Mouse (Mus musculus) bone marrow, adult 2 months (tissue): Measurements from ENCODE around the gene Gna13. TPM values are rescaled to one million over a fixed set of nuclear protein-coding genes. Genes with fewer than 3 reads are reported as not detected.

ENCODE experiments used
- H3K27ac ChIP-seq: fragments of 200-500 bp; 2 replicates; pipeline ENCODE4 v1.5.1; 2012; ENCODE audit warnings: low read depth, mild to moderate bottlenecking, control low read depth, inconsistent platforms, low read length; ENCODE audit not compliant: control insufficient read depth, poor library complexity, insufficient read depth
- H3K4me1 ChIP-seq: fragments of 200-500 bp; 2 replicates; pipeline ENCODE4 v1.6.1; 2011; ENCODE audit warnings: low read length; ENCODE audit not compliant: control insufficient read depth, insufficient read depth
- H3K4me3 ChIP-seq: fragments of 200-500 bp; replicated peaks from 2 replicates; pipeline ENCODE3; 2011; ENCODE audit warnings: mild to moderate bottlenecking, low read depth, low read length, control low read depth; ENCODE audit not compliant: control insufficient read depth
- CTCF ChIP-seq: fragments of 200-500 bp; IDR thresholded peaks from 2 replicates; pipeline ENCODE4 v1.5.1; 2011; ENCODE audit warnings: low read length, control low read depth; ENCODE audit not compliant: control insufficient read depth, insufficient read depth
- POLR2A ChIP-seq: fragments of 200-500 bp; IDR thresholded peaks from 2 replicates; pipeline ENCODE4 v1.6.1; 2011; ENCODE audit warnings: low read depth, mild to moderate bottlenecking, control low read depth, low read length, borderline replicate concordance; ENCODE audit not compliant: control insufficient read depth
- WGBS: fragments of 180-500 bp; shearing (Covaris S2); methylation state at CpG from one replicate; pipeline ENCODE4 v1.1.7; 2018; 5-methylcytosine and 5-hydroxymethylcytosine counted together
- polyA plus RNA-seq: library from polyadenylated mRNA; stranded (reverse); fragments of >200 nt; gene quantifications from 2 replicates; pipeline ENCODE4 v1.2.4, GENCODE M21; 2011; ENCODE audit warnings: low replicate concordance; ENCODE audit not compliant: missing spikeins, insufficient read depth, insufficient read length

Gna13 gene
- polyA plus RNA-seq, 1 experiment = 28.9 TPM

- Histone ChIP-seq H3K4me1 (no peaks in the 10 kb centered on the region), H3K27ac (no peak overlapping the region), H3K4me3 (no peak overlapping the region)
- TF ChIP-seq POLR2A (no peak), CTCF (no peak)
- 90% methylated on average over 9 of the region's 9 CpGs for WGBS
Measured at GRCm38 (mm10) chr11:109392601-109393000, 30.0 kb downstream of the Gna13 start.

DNA sequence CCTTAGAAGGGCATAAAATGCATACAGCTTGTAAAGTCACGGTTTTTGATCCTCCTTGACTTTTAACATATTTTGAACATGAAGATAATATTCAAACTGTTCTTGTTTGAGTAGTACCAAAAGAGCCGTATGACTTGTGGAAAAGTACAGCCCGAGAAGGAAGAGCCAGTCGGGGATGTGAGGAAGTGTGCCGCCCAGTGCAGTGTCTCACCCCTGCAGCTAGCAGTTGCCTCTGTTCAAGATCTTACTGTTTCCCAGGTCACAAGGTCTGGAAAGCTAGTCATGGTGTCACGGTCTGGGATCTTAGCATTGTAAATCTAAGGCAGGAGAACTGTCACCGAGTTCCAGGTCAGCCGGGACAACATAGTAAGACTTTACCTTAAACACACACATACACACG lies 32.1 kb downstream of the Gna13 start:
- TF ChIP-seq CTCF (no peak), POLR2A (no peak)
- no peak overlapping the region for H3K27ac ChIP-seq
- WGBS = 84% methylated on average over 9 of the region's 9 CpGs
- H3K4me3 ChIP-seq = no peak overlapping the region
- H3K4me1 ChIP-seq = no peaks in the 10 kb centered on the region

- TF ChIP-seq CTCF (no peak), POLR2A (no peak)
- Histone ChIP-seq H3K4me1 (no peaks in the 10 kb centered on the region), H3K27ac (no peak overlapping the region), H3K4me3 (no peak overlapping the region)
- 89% methylated on average over 9 of the region's 9 CpGs for WGBS
Measured at GRCm38 (mm10) chr11:109395291-109395690, 32.7 kb downstream of the Gna13 start.

- Histone ChIP-seq H3K4me1 (0 out of 2 replicates have a peak, but pooled peaks cover 1% of the 10 kb centered on the region), H3K4me3 (no peak overlapping the region), H3K27ac (no peak overlapping the region)
- TF ChIP-seq POLR2A (no peak), CTCF (no peak)
- WGBS = 79% methylated on average over 5 of the region's 5 CpGs
Measured at GRCm38 (mm10) chr11:109406431-109406830, 43.8 kb downstream of the Gna13 start.

GRCm38 (mm10) chr11:109410197-109410980 lies 47.8 kb downstream of the Gna13 start:
- H3K27ac ChIP-seq = no peak overlapping the region
- H3K4me3 ChIP-seq = no peak overlapping the region
- 85% methylated on average over 15 of the region's 15 CpGs for WGBS
- no peaks in the 10 kb centered on the region for H3K4me1 ChIP-seq
- TF ChIP-seq POLR2A (no peak), CTCF (no peak)

DNA sequence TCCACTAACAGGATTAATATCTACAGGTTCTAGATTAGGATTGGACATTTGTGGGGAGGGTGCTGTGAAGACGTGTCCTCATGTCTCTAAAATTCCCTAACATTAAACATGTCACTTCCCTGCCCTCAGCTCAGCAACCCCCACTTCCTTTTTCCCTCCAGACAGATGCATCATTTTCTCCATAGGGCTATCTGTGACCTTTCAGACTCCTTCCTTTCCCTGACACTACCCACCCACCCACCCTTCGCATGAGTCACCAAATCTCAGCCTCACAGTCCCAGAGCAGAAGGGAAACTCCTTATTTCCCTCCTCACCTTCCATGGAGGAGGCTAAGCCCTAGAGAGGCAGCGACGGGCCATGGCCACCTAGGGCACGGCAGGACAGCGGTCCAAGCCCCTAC lies 51.0 kb downstream of the Gna13 start, which contains the start of gene 9930022D16Rik:
TSS of gene 9930022D16Rik (plus strand) at position 301 of the 400 bp plus-strand sequence.
- TF ChIP-seq CTCF (no peak), POLR2A (no peak)
- WGBS = 79% methylated on average over 6 of the region's 6 CpGs
- Histone ChIP-seq H3K4me1 (peaks cover 3% of the 10 kb centered on the region; the same call in 1 of the 2 replicates), H3K4me3 (no peak within 1 kb of the TSS), H3K27ac (no peak within 1 kb of the TSS)

GRCm38 (mm10) chr11:109414802-109415201 lies 52.2 kb downstream of the Gna13 start:
- Histone ChIP-seq H3K4me3 (no peak overlapping the region), H3K27ac (no peak overlapping the region), H3K4me1 (peaks cover 3% of the 10 kb centered on the region; the same call in 1 of the 2 replicates)
- 57% methylated on average over 5 of the region's 5 CpGs for WGBS
- no peak for TF ChIP-seq POLR2A
- TF ChIP-seq CTCF = no peak

GRCm38 (mm10) chr11:109416709-109417420 lies 54.2 kb downstream of the Gna13 start:
- Histone ChIP-seq H3K27ac (no peak overlapping the region), H3K4me3 (no peak overlapping the region), H3K4me1 (peaks cover 3% of the 10 kb centered on the region; the same call in 1 of the 2 replicates)
- 71% methylated on average over 8 of the region's 8 CpGs for WGBS
- TF ChIP-seq CTCF (no peak), POLR2A (no peak)

GRCm38 (mm10) chr11:109417472-109418040 lies 54.9 kb downstream of the Gna13 start:
- TF ChIP-seq POLR2A (no peak), CTCF (no peak)
- Histone ChIP-seq H3K4me3 (no peak overlapping the region), H3K27ac (no peak overlapping the region), H3K4me1 (peaks cover 3% of the 10 kb centered on the region; the same call in 1 of the 2 replicates)
- 40% methylated on average over 9 of the region's 9 CpGs for WGBS
